Mouse (Mus musculus) layer of hippocampus, adult 9-11 months (tissue): ENCODE results near the gene Cdca4.
A peak's percentile ranks its signal among the peaks of the same experiment; 100 is the strongest.
"Not testable (repeated sequence)": the region's sequence is repeated elsewhere in the genome, so short reads cannot be mapped to it uniquely, and the experiment has no call there.

Source experiments
- DNase-seq: peaks from one replicate; pipeline ENCODE4 v3.0.0; 2022

Cdca4 gene

GRCm38 (mm10) chr12:112857021-112857925 lies 28.1 kb upstream of the Cdca4 start:
- DNase-seq: no peak

DNA sequence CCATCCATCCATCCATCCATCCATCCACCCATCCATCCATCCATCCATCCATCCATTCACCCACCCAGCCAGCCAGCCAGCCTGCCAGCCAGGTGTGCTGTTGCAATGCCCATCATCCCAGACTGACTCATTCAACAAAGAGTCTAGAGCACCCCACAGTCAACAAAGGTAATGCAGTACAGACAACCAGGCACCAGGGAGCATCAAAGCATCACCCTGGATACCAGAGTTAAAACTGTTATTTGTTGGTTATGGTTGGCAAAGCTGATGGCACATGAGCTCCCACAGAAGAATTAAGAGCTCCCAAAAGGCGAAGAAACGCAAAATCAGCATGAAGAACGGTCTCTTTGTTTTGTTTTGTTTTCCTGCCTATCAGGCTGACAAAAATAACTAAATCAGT lies 27.1 kb upstream of the Cdca4 start:
- DNase-seq: no peak

DNA sequence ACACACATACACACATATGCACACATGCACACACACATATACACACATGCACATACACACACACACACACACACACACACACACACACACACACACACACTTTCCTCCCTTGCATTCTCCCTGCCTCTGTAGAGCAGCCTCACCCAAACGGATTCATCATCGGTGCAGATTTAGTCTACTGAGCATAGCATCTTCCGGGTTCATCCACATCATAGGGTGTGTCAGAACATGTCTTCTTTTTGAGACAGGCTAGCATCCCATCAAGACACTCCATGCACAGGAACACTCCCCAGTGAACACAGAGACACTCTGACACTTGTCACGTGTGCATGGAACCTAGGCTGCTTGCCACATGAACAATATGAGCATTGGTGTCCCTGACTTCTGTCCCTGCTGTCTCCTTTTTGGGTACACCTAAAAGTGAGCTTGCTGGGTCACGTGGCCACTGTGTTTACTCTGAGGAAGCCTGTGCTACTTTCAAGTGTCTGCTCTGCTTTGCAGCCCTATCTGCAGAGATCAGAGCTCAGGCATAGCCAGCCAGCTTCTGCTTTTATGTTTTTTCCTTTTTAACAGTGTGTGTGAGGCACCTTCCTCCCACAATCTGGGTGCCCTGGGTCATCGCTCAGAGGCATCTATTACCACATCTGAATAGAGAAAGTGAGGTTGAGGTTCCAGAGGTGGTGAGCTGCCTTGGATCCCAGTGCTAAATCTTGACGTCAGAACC lies 25.5 kb upstream of the Cdca4 start:
- DNase-seq: no peak

DNA sequence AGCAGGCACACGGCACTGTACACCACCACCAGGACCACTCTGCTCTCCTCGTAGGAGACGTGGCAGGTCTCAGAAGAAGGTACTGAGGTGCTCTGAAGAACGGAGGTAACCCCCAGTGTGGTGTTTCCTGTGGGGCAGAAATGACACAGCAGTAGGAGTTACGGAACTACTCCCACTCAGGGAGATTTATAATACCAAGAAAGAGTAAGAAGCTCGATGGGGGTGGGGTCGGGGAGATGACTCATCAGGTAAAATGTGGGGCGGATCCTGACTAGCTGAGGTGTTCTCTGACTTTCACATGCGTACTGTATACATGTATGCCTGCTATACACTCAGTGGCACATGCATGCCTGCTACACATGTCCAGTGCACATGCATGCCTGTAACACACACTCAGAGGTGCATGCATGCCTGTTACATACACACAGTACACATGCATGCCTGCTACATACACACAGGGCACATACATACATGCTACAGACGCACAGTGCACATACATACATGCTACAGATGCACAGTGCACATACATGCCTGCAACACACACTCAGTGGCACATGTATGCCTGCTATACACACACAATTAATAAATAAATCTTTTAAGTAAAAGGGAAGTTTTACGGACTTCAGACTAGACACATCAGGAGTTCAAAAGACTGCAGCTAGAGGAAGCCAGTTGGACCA lies 24.0 kb upstream of the Cdca4 start:
- DNase-seq: no peak

- DNase-seq: no peak
These were observed 21.9 kb upstream of the Cdca4 start for GRCm38 (mm10) chr12:112851116-112851515.

DNA sequence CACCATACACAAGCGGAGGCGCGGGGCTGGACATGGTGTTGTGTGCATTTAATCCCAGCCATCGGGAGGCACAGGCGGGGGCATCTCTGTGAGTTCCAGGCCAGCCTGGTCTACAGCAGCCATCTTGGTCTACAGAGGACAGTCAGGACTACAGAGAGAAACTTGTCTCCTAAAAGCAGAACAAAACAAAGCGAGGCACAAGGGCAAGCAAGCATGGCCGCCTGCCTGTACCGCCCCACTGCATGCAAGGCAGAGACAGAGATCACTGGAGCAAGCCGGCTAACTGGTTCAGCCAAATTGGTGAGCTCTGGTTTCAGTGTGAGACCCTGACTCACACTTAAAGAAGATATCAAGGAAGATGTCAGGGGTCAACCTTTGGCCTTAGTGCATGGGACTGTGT lies 21.1 kb upstream of the Cdca4 start:
- DNase-seq: no peak

- DNase-seq: no peak
These were observed 20.2 kb upstream of the Cdca4 start for GRCm38 (mm10) chr12:112849235-112850022.

GRCm38 (mm10) chr12:112847880-112848279 lies 18.7 kb upstream of the Cdca4 start:
- DNase-seq: no peak

GRCm38 (mm10) chr12:112843803-112844202 lies 14.6 kb upstream of the Cdca4 start:
- peak; percentile 73 for DNase-seq

DNA sequence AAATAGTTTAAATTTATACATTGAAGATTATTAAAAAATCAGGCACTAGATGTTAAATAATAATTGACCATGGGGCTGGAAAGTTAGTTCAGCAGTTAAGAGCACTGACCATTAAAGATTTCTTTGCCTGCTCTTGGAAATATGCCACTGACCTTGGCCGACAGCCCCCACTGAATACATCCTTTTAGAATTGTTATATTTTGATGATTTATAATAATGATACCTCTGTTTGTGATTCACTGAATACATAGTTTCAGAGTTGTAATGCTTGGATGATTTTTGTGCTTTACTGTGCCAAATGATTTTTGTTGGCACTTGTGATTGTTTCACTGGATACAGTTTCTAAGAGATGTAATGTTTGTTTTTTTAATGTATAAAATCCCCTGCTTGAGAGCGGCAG lies 12.9 kb upstream of the Cdca4 start:
- DNase-seq: not testable (repeated sequence)

DNA sequence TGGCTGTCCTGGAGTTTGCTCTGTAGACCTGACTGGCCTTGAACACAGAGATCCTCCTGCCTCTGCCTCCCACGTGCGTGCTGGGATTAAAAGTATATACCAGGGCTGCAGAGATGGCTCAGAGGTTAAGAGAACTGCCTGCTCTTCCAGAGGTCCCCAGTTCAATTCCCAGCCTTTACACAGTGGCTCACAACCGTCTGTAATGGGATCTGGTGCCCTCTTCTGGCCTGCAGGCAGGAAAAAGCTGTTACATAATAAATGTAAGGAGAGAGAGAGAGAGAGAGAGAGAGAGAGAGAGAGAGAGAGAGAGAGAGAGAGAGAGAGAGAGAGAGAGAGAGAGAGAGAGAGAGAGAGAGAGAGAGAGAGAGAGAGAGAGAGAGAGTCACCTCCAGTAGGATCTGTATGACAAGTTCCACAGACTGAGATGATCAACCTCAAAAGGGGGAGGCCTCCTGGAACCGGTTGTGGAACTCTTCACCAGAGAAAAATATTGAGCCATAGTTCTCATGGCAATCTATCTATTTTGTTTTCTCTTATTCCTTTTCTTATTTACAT lies 12.2 kb upstream of the Cdca4 start:
- not testable (repeated sequence) for DNase-seq

DNA sequence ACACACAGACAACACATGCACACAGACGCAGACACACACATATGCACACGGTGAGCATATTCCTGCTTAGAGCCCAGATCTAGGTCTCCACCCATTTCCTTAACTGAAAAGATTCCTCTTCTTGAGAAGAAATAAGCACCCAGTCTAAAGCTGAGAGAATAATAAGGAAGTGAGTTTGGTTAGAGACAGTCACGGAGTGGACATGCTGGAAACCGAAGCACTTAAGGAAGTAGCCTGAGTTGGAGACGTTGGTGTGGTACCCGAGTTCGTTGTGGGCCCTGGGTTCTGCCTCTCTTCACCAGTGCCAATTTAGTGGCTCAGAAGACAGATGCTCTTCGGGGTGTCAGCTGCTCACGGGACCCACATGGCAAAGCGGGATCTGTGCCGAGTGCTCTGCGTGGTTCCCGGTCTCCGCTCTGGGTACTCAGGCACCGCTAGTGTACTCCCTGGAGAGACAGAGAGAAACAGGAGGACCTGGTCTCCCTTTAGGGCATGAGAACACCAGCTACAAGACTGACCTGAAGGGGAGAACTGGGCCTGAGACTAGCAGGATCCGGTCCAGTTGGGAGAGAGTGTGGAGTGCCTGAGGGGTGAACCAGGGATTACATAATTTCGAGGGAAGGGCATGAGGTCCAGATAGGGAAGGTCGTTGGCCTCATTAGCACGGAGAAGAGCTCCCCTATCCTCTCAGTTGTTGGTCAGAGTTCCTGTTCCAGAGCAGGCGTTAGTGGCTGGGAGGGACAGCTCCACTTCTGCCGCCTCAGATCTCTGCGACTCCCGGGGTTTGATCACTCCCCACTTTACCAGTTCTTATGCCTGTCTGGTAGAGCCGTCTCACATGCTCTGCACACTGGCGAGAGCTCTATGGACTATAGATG lies 11.2 kb upstream of the Cdca4 start:
- no peak for DNase-seq

- no peak for DNase-seq
These were observed 5.8 kb upstream of the Cdca4 start for GRCm38 (mm10) chr12:112835046-112835445.

DNA sequence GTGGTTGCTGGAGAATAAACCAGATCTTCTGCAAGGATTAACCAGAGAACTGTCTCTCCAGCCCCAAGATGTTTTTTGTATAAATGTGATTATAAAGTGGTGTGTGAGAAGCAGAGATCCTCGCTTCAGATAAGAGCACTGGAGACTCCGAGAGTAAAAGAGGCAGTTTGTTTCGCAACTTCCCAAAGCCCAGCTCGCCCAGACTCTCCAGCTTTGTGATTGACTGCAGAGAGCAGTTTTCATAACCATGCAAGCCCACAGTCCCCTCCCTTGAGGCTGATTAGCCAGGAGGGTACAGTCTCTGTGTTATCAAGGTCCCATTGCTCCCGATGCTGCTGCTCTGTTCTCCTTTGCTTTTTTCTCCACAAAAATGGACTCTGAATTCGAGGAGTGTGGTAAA lies 4.3 kb upstream of the Cdca4 start:
- no peak for DNase-seq

DNA sequence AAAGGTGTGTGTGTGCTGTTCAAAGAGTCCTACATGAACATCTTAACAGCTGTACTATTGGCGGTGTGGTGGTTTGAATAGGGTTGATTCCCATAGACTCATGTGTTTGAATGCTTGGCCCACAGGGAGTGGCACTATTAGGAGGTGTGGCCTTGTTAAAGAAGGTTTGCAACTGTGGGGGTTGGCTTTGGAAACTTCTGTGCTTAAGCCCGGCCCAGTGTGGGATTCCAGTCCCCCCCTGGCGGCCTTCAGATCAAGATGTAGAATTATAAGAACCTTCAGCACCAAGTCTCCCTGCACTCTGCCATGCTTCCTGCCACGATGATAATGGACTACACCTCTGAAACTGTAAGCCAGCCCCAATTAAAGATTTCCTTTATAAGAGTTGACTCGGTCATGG lies 3.2 kb upstream of the Cdca4 start:
- DNase-seq: no peak

DNA sequence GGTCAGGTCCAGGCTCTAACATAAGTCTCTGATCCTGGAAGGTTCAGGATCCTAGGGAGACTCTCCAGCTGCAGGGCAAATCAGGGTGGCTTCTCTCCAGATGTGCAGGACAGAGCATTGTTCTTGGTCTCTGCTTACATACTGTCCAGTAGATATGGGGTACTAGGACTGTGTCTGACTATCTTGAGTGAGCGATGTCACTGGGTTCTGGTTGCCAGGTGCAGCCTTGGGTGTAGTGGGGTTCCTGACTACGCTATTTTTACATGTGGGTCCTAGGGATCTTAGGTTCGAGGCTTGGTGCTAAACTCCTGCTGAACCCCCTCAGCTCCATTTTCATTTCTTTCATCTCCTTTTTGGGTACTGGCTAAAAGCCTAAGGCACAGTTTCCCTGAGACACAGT lies 1.3 kb upstream of the Cdca4 start:
- no peak for DNase-seq

- DNase-seq: no peak
These were observed 918 bp upstream of the Cdca4 start for GRCm38 (mm10) chr12:112830141-112830540.

GRCm38 (mm10) chr12:112828501-112829243 lies 551 bp downstream of the Cdca4 start:
- peak; percentile 84 for DNase-seq

GRCm38 (mm10) chr12:112825901-112826300 lies 3.3 kb downstream of the Cdca4 start:
- DNase-seq: no peak

- DNase-seq: no peak
These were observed 6.0 kb downstream of the Cdca4 start for GRCm38 (mm10) chr12:112823221-112823620.

DNA sequence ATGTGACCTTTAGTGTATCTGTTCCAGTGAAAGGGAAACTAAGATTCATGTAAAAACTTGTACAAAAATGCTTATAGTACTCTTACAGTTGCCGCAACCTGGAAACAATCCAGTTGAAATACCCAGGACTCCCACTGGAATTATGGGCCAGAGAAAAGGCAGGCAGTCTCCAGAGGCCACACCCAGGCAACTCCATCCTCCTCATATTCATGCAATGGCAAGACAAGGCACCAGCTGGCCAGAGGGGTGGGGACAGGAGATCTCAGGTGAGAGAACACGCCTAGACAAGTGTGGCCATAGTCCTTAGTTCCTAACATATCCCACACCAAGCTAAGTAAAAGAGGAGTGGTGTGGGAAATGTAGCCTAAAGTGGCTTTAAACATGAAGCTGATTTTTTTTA lies 6.5 kb downstream of the Cdca4 start:
- DNase-seq: no peak
